Mouse (Mus musculus): ENCODE data around the gene Cdc42. TPM values are rescaled to one million over a fixed set of nuclear protein-coding genes. Genes with fewer than 3 reads are reported as not detected.

Gene Cdc42
- total RNA-seq, 2 experiments from 2014 or later, result 446 to 465 TPM

GRCm38 (mm10) chr4:137316027-137316770 is 41.3 kb downstream of the Cdc42 start:
- no peak for DNase-seq (ENCODE audit: low spot score in 2 of 2)

- no peak for DNase-seq (ENCODE audit: low spot score in 2 of 2)
These were observed 42.5 kb downstream of the Cdc42 start for GRCm38 (mm10) chr4:137315061-137315460.

- no peak for DNase-seq (ENCODE audit: low spot score in 2 of 2)
These were observed 43.0 kb downstream of the Cdc42 start for GRCm38 (mm10) chr4:137314561-137314960.

- no peak for DNase-seq (ENCODE audit: low spot score in 2 of 2)
These were observed 44.0 kb downstream of the Cdc42 start for GRCm38 (mm10) chr4:137313511-137313910.

GRCm38 (mm10) chr4:137308377-137308776 is 49.1 kb downstream of the Cdc42 start:
- peak; percentile 32 to 38 for DNase-seq (ENCODE audit: low spot score in 2 of 2)

- DNase-seq (ENCODE audit: low spot score in 2 of 2), result peak in 1 of 2 experiments; percentile 24
These were observed 50.4 kb downstream of the Cdc42 start for GRCm38 (mm10) chr4:137306991-137307706.

GRCm38 (mm10) chr4:137306577-137306888 is 51.0 kb downstream of the Cdc42 start:
- DNase-seq (ENCODE audit: low spot score in 2 of 2), result no peak

GRCm38 (mm10) chr4:137305831-137306576 is 51.5 kb downstream of the Cdc42 start:
- peak in 1 of 2 experiments; percentile 20 for DNase-seq (ENCODE audit: low spot score in 2 of 2)

- no peak for DNase-seq (ENCODE audit: low spot score in 2 of 2)
These were observed 52.5 kb downstream of the Cdc42 start for GRCm38 (mm10) chr4:137305066-137305465.

GRCm38 (mm10) chr4:137304106-137304505 is 53.4 kb downstream of the Cdc42 start:
- no peak for DNase-seq (ENCODE audit: low spot score in 2 of 2)

- DNase-seq (ENCODE audit: low spot score in 2 of 2), result peak; percentile 64 to 65
These were observed 55.9 kb downstream of the Cdc42 start for GRCm38 (mm10) chr4:137301635-137302034.

GRCm38 (mm10) chr4:137300227-137300626 is 57.3 kb downstream of the Cdc42 start:
- DNase-seq (ENCODE audit: low spot score in 2 of 2), result no peak

GRCm38 (mm10) chr4:137298406-137298805 is 59.1 kb downstream of the Cdc42 start:
- DNase-seq (ENCODE audit: low spot score in 2 of 2), result no peak

GRCm38 (mm10) chr4:137297611-137298010 is 59.9 kb downstream of the Cdc42 start:
- DNase-seq (ENCODE audit: low spot score in 2 of 2), result no peak

- DNase-seq (ENCODE audit: low spot score in 2 of 2), result no peak
These were observed 62.6 kb downstream of the Cdc42 start for GRCm38 (mm10) chr4:137294951-137295350.

GRCm38 (mm10) chr4:137294474-137294873 is 63.0 kb downstream of the Cdc42 start:
- DNase-seq (ENCODE audit: low spot score in 2 of 2), result no peak

GRCm38 (mm10) chr4:137294032-137294431 is 63.5 kb downstream of the Cdc42 start:
- DNase-seq (ENCODE audit: low spot score in 2 of 2), result no peak

GRCm38 (mm10) chr4:137292625-137293024 is 64.9 kb downstream of the Cdc42 start:
- no peak for DNase-seq (ENCODE audit: low spot score in 2 of 2)

GRCm38 (mm10) chr4:137290250-137290649 is 67.3 kb downstream of the Cdc42 start:
- peak; percentile 46 to 58 for DNase-seq (ENCODE audit: low spot score in 2 of 2)

- DNase-seq (ENCODE audit: low spot score in 2 of 2), result no peak
These were observed 67.8 kb downstream of the Cdc42 start for GRCm38 (mm10) chr4:137289701-137290100.

- DNase-seq (ENCODE audit: low spot score in 2 of 2), result peak; percentile 65 to 74
These were observed 69.7 kb downstream of the Cdc42 start for GRCm38 (mm10) chr4:137287818-137288217.

GRCm38 (mm10) chr4:137287206-137287605 is 70.3 kb downstream of the Cdc42 start:
- DNase-seq (ENCODE audit: low spot score in 2 of 2), result no peak
